Comparison of ENCODE assay signal across 8 mouse cellular contexts in the genomic region with DNA sequence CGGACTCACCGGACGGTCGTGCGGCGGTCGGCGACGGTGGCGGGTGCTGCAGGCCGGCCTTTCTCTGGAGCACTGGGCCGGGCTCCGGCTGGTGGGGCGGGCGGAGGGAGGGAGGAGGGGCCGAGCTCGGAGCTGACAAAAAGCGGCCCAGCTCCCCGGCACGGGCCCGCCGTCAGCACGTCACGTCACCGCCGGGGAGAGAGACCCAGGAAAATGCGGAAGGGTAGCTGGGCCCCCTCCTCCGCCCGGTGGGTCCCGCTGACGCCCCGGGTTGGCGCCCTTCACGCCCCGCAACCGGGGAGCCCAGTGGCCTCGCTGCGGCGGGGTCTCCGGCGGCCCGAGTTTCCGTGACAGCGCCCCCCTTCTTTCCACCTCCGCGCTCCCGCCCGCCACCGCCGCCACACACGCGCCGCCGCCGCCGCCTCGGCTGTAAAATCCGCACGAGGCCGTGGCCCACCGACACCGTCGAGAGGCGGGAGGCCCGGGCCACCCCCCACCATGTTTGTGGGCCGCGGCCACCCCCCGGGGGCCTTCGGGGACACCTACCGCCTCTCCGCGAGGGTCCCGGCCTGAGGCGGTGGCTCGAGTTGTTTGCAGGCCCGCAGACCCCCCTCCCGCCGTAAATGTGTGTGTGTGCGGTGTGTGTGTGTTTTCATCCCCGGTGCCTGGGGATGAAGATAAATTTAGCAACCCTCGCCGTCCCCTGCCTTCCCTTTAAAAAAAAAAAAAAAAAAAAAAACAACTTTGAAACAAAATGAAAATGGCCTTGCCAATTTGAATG. TPM values are rescaled to one million over a fixed set of nuclear protein-coding genes. Genes with fewer than 3 reads are reported as not detected.
DNase-seq lines count a peak whose midpoint lies in the region.

A gene (minus strand): TSS at position 644 of the 781 bp plus-strand sequence.

- peaks cover 4% of the 10 kb centered on the region; the same call in 1 of the 2 replicates for H3K9me3 ChIP-seq in hindbrain, embryonic 10.5 days

- H3K27ac ChIP-seq in hindbrain, embryonic 10.5 days = peak within 1 kb of the TSS; percentile 99

- H3K36me3 ChIP-seq in hindbrain, embryonic 10.5 days = no peaks in the 10 kb centered on the region

- H3K4me3 ChIP-seq in hindbrain, embryonic 10.5 days = peak within 1 kb of the TSS; percentile 67

- H3K4me1 ChIP-seq in hindbrain, embryonic 10.5 days (replicated peaks) = 0 out of 2 replicates have a peak, but pooled peaks cover 4% of the 10 kb centered on the region

- WGBS in hindbrain, embryonic 10.5 days = 25% methylated on average over 72 of the region's 82 CpGs

- H3K27me3 ChIP-seq in hindbrain, embryonic 10.5 days (ENCODE audit: insufficient read depth, poor library complexity, severe bottlenecking) = peaks cover 94% of the 10 kb centered on the region

- DNase-seq in Muller cell, postnatal 12 days (ENCODE audit: inconsistent ontology term) = peak; percentile 80
- DNase-seq in cerebellum, postnatal 10 days = peak; percentile 77 to 80
- DNase-seq in frontal cortex, postnatal 10 days (ENCODE audit: low spot score in 2 of 2) = peak; percentile 22 to 53
- DNase-seq in hindbrain, embryonic 10.5 days (ENCODE audit: low spot score) = peak; percentile 76
- peak; percentile 51 to 60 for DNase-seq in layer of hippocampus, postnatal 14 days (ENCODE audit: low spot score in 2 of 2)
- DNase-seq in lung, postnatal 10 days = peak; percentile 66
- DNase-seq in ovary, postnatal 36 days (ENCODE audit: low spot score) = peak; percentile 69
- peak; percentile 75 for DNase-seq in thymus, postnatal 14 days

RNA-seq across cellular contexts. Expression of the gene that starts here (rescaled TPM):
- polyA plus RNA-seq in hindbrain, embryonic 10.5 days (2016; fragmentation: Nextera tagmentation; extraction: Ambion mirVana) = 20.7 and 24.8 TPM in 2 replicates
- 10 to 100 TPM; 29.3 to 30.1 TPM for total RNA-seq in layer of hippocampus, postnatal 14 days (2021)

Comparison
In these comparisons a context has a peak if more than half of its experiments do, and no peak if none do; other contexts are left out.
1. Peak in every context shown above with its lines: DNase-seq, H3K4me3 ChIP-seq and H3K27ac ChIP-seq.